Mouse (Mus musculus) neural tube, embryonic 14.5 days (tissue): ENCODE data around the gene Esd. TPM values are rescaled to one million over a fixed set of nuclear protein-coding genes. Genes with fewer than 3 reads are reported as not detected.

Experiments used
- polyA plus RNA-seq: library from polyadenylated mRNA; unstranded; fragments of >200 nt; fragmentation: Nextera tagmentation; extraction: Ambion mirVana; gene quantifications from 2 replicates; pipeline ENCODE4 v1.2.1, GENCODE M21; 2014

Gene Esd
- polyA plus RNA-seq, 1 experiment from 2014 or later: 232 TPM

Other genes with a start within 250 kb of the Esd start
- 5.6 and 7.1 TPM in 2 replicates for gene Htr2a, start 91.5 kb upstream of the Esd start, polyA plus RNA-seq
- 14.8 and 21.7 TPM in 2 replicates for gene Lrch1, start 215.6 kb downstream of the Esd start, polyA plus RNA-seq